Mouse (Mus musculus) myocyte (in vitro differentiated cells): ENCODE results near the gene Col4a4. TPM values are rescaled to one million over a fixed set of nuclear protein-coding genes. Genes with fewer than 3 reads are reported as not detected.

ENCODE experiments used
- H3K27me3 ChIP-seq: one replicate; pipeline ENCODE4 v1.6.1; 2011; ENCODE audit not compliant: control insufficient read depth, insufficient read depth, insufficient read length
- H3K36me3 ChIP-seq: one replicate; pipeline ENCODE4 v1.6.1; 2011; ENCODE audit not compliant: control insufficient read depth, insufficient read depth
- H3K4me2 ChIP-seq: one replicate; pipeline ENCODE4 v1.6.1; 2011; ENCODE audit warnings: low read depth, control low read depth
- H3K4me3 ChIP-seq: one replicate; pipeline ENCODE4 v1.5.1; 2011; ENCODE audit warnings: mild to moderate bottlenecking, control low read depth, moderate library complexity
- H3K79me2 ChIP-seq: one replicate; pipeline ENCODE4 v1.6.1; 2011; ENCODE audit not compliant: control insufficient read depth, insufficient read depth
- H3ac ChIP-seq: one replicate; pipeline ENCODE4 v1.6.1; 2011; ENCODE audit not compliant: control insufficient read depth, insufficient read length
- CEBPB ChIP-seq: IDR thresholded peaks from 2 replicates; pipeline ENCODE4 v1.6.1; 2011; ENCODE audit warnings: mild to moderate bottlenecking, moderate library complexity; ENCODE audit not compliant: poor library complexity, insufficient read depth, severe bottlenecking
- E2F4 ChIP-seq: IDR thresholded peaks from one replicate; pipeline ENCODE4 v1.6.1; 2011; ENCODE audit warnings: mild to moderate bottlenecking, control low read depth, moderate library complexity; ENCODE audit not compliant: insufficient read depth
- MAX ChIP-seq: IDR thresholded peaks from one replicate; pipeline ENCODE4 v1.6.1; 2011; ENCODE audit warnings: low read depth, mild to moderate bottlenecking, control low read depth
- MYOD1 ChIP-seq, 3 experiments: IDR thresholded peaks; one replicate each; pipeline ENCODE4 v1.6.1; 2011; ENCODE audit warnings: control low read depth in 2 of 3, low read depth in 2 of 3, mild to moderate bottlenecking in 2 of 3, moderate library complexity in 1 of 3; ENCODE audit not compliant: insufficient read length in 2 of 3, control insufficient read depth in 1 of 3
- MYOG ChIP-seq, 3 experiments: IDR thresholded peaks; one replicate each; pipeline ENCODE4 v1.6.1; 2011; ENCODE audit warnings: control low read depth in 2 of 3, low read depth in 2 of 3, mild to moderate bottlenecking in 2 of 3; ENCODE audit not compliant: insufficient read length in 2 of 3, control insufficient read depth in 1 of 3, insufficient read depth in 1 of 3
- POLR2A ChIP-seq: IDR thresholded peaks from one replicate; pipeline ENCODE4 v1.6.1; 2011; ENCODE audit warnings: low read depth, mild to moderate bottlenecking, control low read depth, moderate library complexity; ENCODE audit not compliant: insufficient read length
- POLR2AphosphoS2 ChIP-seq: IDR thresholded peaks from one replicate; pipeline ENCODE4 v1.6.1; 2011; ENCODE audit warnings: low read depth, control low read depth; ENCODE audit not compliant: insufficient read length
- REST ChIP-seq: IDR thresholded peaks from one replicate; pipeline ENCODE4 v1.6.1; 2011; ENCODE audit warnings: mild to moderate bottlenecking, control low read depth, moderate library complexity; ENCODE audit not compliant: insufficient read depth, insufficient read length
- SRF ChIP-seq: IDR thresholded peaks from one replicate; pipeline ENCODE4 v1.6.1; 2011; ENCODE audit warnings: low read depth; ENCODE audit not compliant: control insufficient read depth, insufficient read length
- TCF12 ChIP-seq: IDR thresholded peaks from one replicate; pipeline ENCODE4 v1.6.1; 2011; ENCODE audit warnings: mild to moderate bottlenecking, control low read depth; ENCODE audit not compliant: poor library complexity, insufficient read depth, severe bottlenecking
- TCF3 ChIP-seq: IDR thresholded peaks from one replicate; pipeline ENCODE4 v1.6.1; 2011; ENCODE audit warnings: low read depth, control low read depth; ENCODE audit not compliant: insufficient read length
- USF1 ChIP-seq: IDR thresholded peaks from one replicate; pipeline ENCODE4 v1.6.1; 2011; ENCODE audit warnings: low read depth, mild to moderate bottlenecking, control low read depth, moderate library complexity
- polyA plus RNA-seq: library from polyadenylated mRNA; unstranded; fragments of >200 nt; fragmentation: generic; extraction: Trizol; gene quantifications from one replicate; pipeline ENCODE4 v1.2.1, GENCODE M21; 2012; ENCODE audit warnings: missing spikeins

Gene Col4a4
- polyA plus RNA-seq, 1 experiment: 0.19 TPM

DNA sequence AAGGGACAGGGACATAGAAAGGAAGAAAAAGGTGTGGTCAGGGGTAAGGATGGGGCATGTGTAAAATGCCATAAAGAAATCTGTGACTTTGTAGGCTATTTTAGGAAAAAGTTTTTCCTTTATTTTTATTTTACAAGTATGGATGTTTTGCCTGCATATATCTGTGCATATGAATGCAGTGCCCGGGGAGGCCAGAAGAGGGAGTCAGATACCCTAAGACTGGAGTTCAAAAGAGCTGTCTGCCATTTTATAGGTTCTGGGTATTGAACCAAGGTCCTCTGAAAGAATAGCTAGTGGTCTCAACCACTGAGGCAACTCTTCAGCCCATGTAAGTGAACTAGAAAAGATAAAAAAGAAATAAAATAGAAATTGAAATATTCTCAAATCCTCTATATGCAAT, 14.9 kb downstream of the Col4a4 start:
- no peak for TF ChIP-seq MYOG (IDR thresholded peaks at IDR 0.05; ENCODE audit: control insufficient read depth in 1 of 3, insufficient read depth in 1 of 3, insufficient read length in 2 of 3, low read depth in 2 of 3)
- no peak for TF ChIP-seq POLR2AphosphoS2
- no peak for TF ChIP-seq CEBPB
- no peak for TF ChIP-seq POLR2A
- no peak for TF ChIP-seq E2F4
- no peak for TF ChIP-seq MYOD1 (IDR thresholded peaks at IDR 0.05; ENCODE audit: control insufficient read depth in 1 of 3, insufficient read length in 2 of 3, low read depth in 2 of 3)
- TF ChIP-seq SRF: no peak
- no peak for TF ChIP-seq TCF12
- TF ChIP-seq REST: no peak
- no peak for TF ChIP-seq MAX
- TF ChIP-seq USF1: no peak
- TF ChIP-seq TCF3: no peak
- H3K4me2 ChIP-seq: no peak overlapping the region

DNA sequence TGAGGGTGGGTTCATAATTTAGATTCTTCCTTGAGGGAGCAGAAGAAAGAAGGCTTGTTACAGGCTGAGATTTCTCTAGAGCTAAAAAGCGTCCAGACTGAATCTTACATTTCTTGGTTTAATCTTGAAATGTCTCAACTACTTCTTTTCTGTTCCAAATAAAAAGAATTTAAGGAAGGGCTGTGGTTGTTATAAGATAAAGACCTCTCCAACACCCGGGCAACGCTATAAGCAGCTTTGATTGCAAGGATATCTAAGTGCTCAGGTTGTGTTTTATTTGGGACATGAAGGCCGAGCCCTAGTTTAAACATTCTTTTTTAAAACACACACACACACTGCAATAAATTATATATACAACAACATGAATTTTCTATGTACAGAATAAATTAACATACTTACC, 17.2 kb downstream of the Col4a4 start:
- Histone ChIP-seq H3K36me3 (no peaks in the 10 kb centered on the region), H3K27me3 (no peaks in the 10 kb centered on the region)

More for the DNA sequence above, 14.9 kb downstream of the Col4a4 start:
- no peak overlapping the region for H3K4me3 ChIP-seq
- no peaks in the 10 kb centered on the region for H3K36me3 ChIP-seq
- H3K27me3 ChIP-seq: no peaks in the 10 kb centered on the region
- no peak overlapping the region for H3ac ChIP-seq
- no peaks in the 10 kb centered on the region for H3K79me2 ChIP-seq

DNA sequence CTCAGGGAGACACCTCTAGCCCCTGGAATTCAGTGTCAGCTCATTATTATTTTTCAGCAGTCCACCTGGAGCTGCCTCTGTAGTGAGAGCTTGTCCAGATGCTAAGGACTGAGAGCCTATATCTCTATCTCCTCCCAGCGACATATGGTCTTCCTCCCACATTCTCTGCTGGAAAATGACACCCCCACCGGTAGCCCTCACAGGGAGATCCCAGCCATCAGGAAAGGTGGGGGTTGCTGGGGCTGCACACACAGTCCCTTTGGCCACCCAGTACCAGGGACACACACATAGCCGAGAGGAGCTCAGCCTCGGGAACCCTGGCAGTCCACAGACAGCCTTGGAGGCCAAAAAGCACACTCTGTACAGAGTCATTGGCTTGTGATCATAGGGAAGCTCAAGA, 26.4 kb downstream of the Col4a4 start:
- no peak overlapping the region for H3K4me3 ChIP-seq
- H3K27me3 ChIP-seq: peaks cover 10% of the 10 kb centered on the region
- no peak overlapping the region for H3K4me2 ChIP-seq
- H3K36me3 ChIP-seq: no peaks in the 10 kb centered on the region
- TF ChIP-seq E2F4: no peak
- TF ChIP-seq REST: no peak
- no peak for TF ChIP-seq CEBPB
- no peak for TF ChIP-seq POLR2A
- no peak for TF ChIP-seq TCF12
- TF ChIP-seq MYOG (IDR thresholded peaks at IDR 0.05; ENCODE audit: control insufficient read depth in 1 of 3, insufficient read depth in 1 of 3, insufficient read length in 2 of 3, low read depth in 2 of 3): no peak
- H3K79me2 ChIP-seq: no peaks in the 10 kb centered on the region
- H3ac ChIP-seq: no peak overlapping the region

More for the DNA sequence above, 17.2 kb downstream of the Col4a4 start:
- H3K4me3 ChIP-seq: no peak overlapping the region
- TF ChIP-seq POLR2A (no peak), MAX (no peak), MYOG (IDR thresholded peaks at IDR 0.05; ENCODE audit: control insufficient read depth in 1 of 3, insufficient read depth in 1 of 3, insufficient read length in 2 of 3, low read depth in 2 of 3) (no peak), POLR2AphosphoS2 (no peak), E2F4 (no peak), REST (no peak), TCF12 (no peak)
- H3ac ChIP-seq: no peak overlapping the region
- H3K4me2 ChIP-seq: no peak overlapping the region
- no peaks in the 10 kb centered on the region for H3K79me2 ChIP-seq

DNA sequence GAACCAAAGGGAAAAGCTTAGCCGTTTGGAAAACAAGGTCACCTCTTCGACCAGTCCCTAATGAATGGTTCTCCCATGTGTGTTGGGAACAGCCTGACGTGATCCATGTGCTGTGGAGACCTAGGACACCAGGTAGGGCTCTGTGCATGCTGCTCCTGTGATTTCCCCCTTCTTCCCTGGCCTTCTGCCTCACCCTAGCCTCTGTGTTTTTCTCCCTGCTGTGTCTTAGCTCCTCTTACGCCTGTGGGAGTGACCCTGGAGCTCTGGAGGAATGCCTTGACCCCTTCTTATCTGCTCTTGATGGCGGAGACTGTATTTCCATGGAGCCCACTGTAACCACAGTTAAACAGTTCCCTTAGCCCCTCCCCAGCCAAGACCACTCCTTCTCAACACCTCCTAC, 31.8 kb downstream of the Col4a4 start:
- no peaks in the 10 kb centered on the region for H3K36me3 ChIP-seq
- no peak overlapping the region for H3K4me2 ChIP-seq
- H3K27me3 ChIP-seq: peaks cover 14% of the 10 kb centered on the region

DNA sequence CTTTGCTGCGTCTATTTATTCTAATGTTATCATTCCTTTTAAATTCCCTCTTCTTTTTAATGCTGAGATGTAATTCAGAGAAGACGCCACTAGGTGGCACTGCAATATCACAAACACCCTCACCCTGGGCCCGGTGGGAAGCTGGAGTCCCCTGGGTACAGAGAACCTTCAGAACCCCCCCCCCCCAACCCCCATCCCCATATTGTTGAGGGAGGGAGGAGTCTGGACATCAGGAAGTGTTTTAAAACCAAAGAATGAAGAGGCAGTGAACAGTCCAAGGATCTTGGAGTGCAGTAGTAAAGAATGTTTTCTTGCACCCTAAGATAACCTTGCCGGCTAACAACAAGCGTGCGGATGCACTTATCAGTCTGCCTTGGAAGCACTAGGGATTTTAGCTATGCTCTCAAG, 32.2 kb downstream of the Col4a4 start:
- no peak for TF ChIP-seq USF1
- TF ChIP-seq POLR2AphosphoS2: no peak
- no peak for TF ChIP-seq REST
- no peak for TF ChIP-seq CEBPB
- TF ChIP-seq E2F4: no peak
- TF ChIP-seq TCF3: no peak
- no peak for TF ChIP-seq SRF
- TF ChIP-seq POLR2A: no peak
- TF ChIP-seq MYOD1 (IDR thresholded peaks at IDR 0.05; ENCODE audit: control insufficient read depth in 1 of 3, insufficient read length in 2 of 3, low read depth in 2 of 3): no peak
- no peak for TF ChIP-seq MYOG (IDR thresholded peaks at IDR 0.05; ENCODE audit: control insufficient read depth in 1 of 3, insufficient read depth in 1 of 3, insufficient read length in 2 of 3, low read depth in 2 of 3)
- TF ChIP-seq MAX: no peak
- no peak for TF ChIP-seq TCF12
- no peak overlapping the region for H3K4me3 ChIP-seq
- no peak overlapping the region for H3K4me2 ChIP-seq
- H3K27me3 ChIP-seq: peaks cover 11% of the 10 kb centered on the region
- no peak overlapping the region for H3ac ChIP-seq
- H3K36me3 ChIP-seq: no peaks in the 10 kb centered on the region
- H3K79me2 ChIP-seq: no peaks in the 10 kb centered on the region

More for the DNA sequence above, 31.8 kb downstream of the Col4a4 start:
- no peaks in the 10 kb centered on the region for H3K79me2 ChIP-seq
- TF ChIP-seq REST (no peak), CEBPB (no peak), E2F4 (no peak), MYOG (IDR thresholded peaks at IDR 0.05; ENCODE audit: control insufficient read depth in 1 of 3, insufficient read depth in 1 of 3, insufficient read length in 2 of 3, low read depth in 2 of 3) (no peak), MYOD1 (IDR thresholded peaks at IDR 0.05; ENCODE audit: control insufficient read depth in 1 of 3, insufficient read length in 2 of 3, low read depth in 2 of 3) (no peak), MAX (no peak), USF1 (no peak), SRF (no peak), POLR2AphosphoS2 (no peak), TCF12 (no peak), POLR2A (no peak), TCF3 (no peak)
- no peak overlapping the region for H3K4me3 ChIP-seq
- no peak overlapping the region for H3ac ChIP-seq
